ENCODE assay signal across 8 mouse cellular contexts in genomic region chr16:91009942-91010529, GRCm38 (mm10). TPM values are rescaled to one million over a fixed set of nuclear protein-coding genes. Genes with fewer than 3 reads are reported as not detected.
DNase-seq lines count a peak whose midpoint lies in the region; ATAC-seq lines count a peak whose summit lies in the region.

No protein-coding gene starts in this region.

- DNase-seq in left cerebral cortex, postnatal 14 days (ENCODE audit: low spot score in 2 of 2) = peak; percentile 26 to 43
- DNase-seq in left cerebral cortex, adult 18-20 months (ENCODE audit: low spot score in 2 of 2) = no peak
- DNase-seq in MN1 (ENCODE audit: low spot score) = peak; percentile 19
- no peak for DNase-seq in embryonic facial prominence, embryonic 10.5 days (ENCODE audit: low spot score)
- DNase-seq in thymus, postnatal 36 days = peak; percentile 23 to 25
- DNase-seq in gastrocnemius, adult 18-20 months (ENCODE audit: low spot score) = no peak

- peaks cover 15% of the 10 kb centered on the region for H3K4me1 ChIP-seq in embryonic facial prominence, embryonic 10.5 days
- H3K4me1 ChIP-seq in hindbrain, embryonic 16.5 days (ENCODE audit: control insufficient read depth, insufficient read depth, low read depth, low read length) = peaks cover 19% of the 10 kb centered on the region
- H3K4me1 ChIP-seq in midbrain, embryonic 12.5 days = peaks cover 19% of the 10 kb centered on the region

- H3K4me3 ChIP-seq in embryonic facial prominence, embryonic 10.5 days = peak overlapping the region; percentile 96
- H3K4me3 ChIP-seq in hindbrain, embryonic 16.5 days (ENCODE audit: low read length) = peak overlapping the region; percentile 97
- H3K4me3 ChIP-seq in midbrain, embryonic 12.5 days = peak overlapping the region; percentile 93

- H3K27me3 ChIP-seq in embryonic facial prominence, embryonic 10.5 days (replicated peaks; ENCODE audit: low read depth, poor library complexity, severe bottlenecking) = no peaks in the 10 kb centered on the region
- no peaks in the 10 kb centered on the region for H3K27me3 ChIP-seq in hindbrain, embryonic 16.5 days (replicated peaks; ENCODE audit: control insufficient read depth, insufficient read depth, low read length)
- no peaks in the 10 kb centered on the region for H3K27me3 ChIP-seq in midbrain, embryonic 12.5 days

- intact Hi-C loops in left cerebral cortex, postnatal 14 days (cut with DNase I) = no loop called here

- 1% methylated on average over 19 of the region's 19 CpGs for WGBS in embryonic facial prominence, embryonic 10.5 days
- WGBS in hindbrain, embryonic 16.5 days = under 1% methylated on average over 19 of the region's 19 CpGs
- WGBS in midbrain, embryonic 12.5 days = 1% methylated on average over 19 of the region's 19 CpGs

- no peak for ATAC-seq in hindbrain, embryonic 16.5 days
- no peak for ATAC-seq in midbrain, embryonic 12.5 days (ENCODE audit: low FRiP score, low read depth)

- H3K36me3 ChIP-seq in embryonic facial prominence, embryonic 10.5 days (replicated peaks) = peaks cover 19% of the 10 kb centered on the region
- peaks cover 6% of the 10 kb centered on the region for H3K36me3 ChIP-seq in hindbrain, embryonic 16.5 days (ENCODE audit: control insufficient read depth, insufficient read depth, low read length)
- H3K36me3 ChIP-seq in midbrain, embryonic 12.5 days = peaks cover 13% of the 10 kb centered on the region

- H3K9ac ChIP-seq in hindbrain, embryonic 16.5 days (ENCODE audit: low read depth, low read length) = peak overlapping the region; percentile 97
- H3K9ac ChIP-seq in midbrain, embryonic 12.5 days (replicated peaks) = peak overlapping the region; percentile 85

- H3K4me2 ChIP-seq in hindbrain, embryonic 16.5 days (ENCODE audit: low read length) = peak overlapping the region; percentile 77
- peak overlapping the region; percentile 70 for H3K4me2 ChIP-seq in midbrain, embryonic 12.5 days (replicated peaks)

- no peaks in the 10 kb centered on the region for H3K9me3 ChIP-seq in embryonic facial prominence, embryonic 10.5 days
- no peaks in the 10 kb centered on the region for H3K9me3 ChIP-seq in hindbrain, embryonic 16.5 days (ENCODE audit: control insufficient read depth, low read length)
- no peaks in the 10 kb centered on the region for H3K9me3 ChIP-seq in midbrain, embryonic 12.5 days

- peak overlapping the region; percentile 89 for H3K27ac ChIP-seq in embryonic facial prominence, embryonic 10.5 days (replicated peaks)
- peak overlapping the region; percentile 98 for H3K27ac ChIP-seq in hindbrain, embryonic 16.5 days (ENCODE audit: low read depth, low read length)
- H3K27ac ChIP-seq in midbrain, embryonic 12.5 days (replicated peaks) = peak overlapping the region; percentile 85

RNA-seq across cellular contexts. Expression of gene Synj1, which starts 1.1 kb away (rescaled TPM):
- total RNA-seq in left cerebral cortex, postnatal 14 days (2021) = 100 to 1,000 TPM; 270 to 273 TPM
- total RNA-seq in left cerebral cortex, adult 18-20 months (2021) = 100 to 1,000 TPM; 330 to 343 TPM
- polyA plus RNA-seq in embryonic facial prominence, embryonic 10.5 days (2016; fragmentation: Nextera tagmentation; extraction: Ambion mirVana) = 11.6 and 11.8 TPM in 2 replicates
- 48.6 and 50.3 TPM in 2 replicates for polyA plus RNA-seq in hindbrain, embryonic 16.5 days (2015; fragmentation: Nextera tagmentation; extraction: Ambion mirVana)
- 30.4 and 37.8 TPM in 2 replicates for polyA plus RNA-seq in midbrain, embryonic 12.5 days (2016; fragmentation: Nextera tagmentation; extraction: Ambion mirVana)
- 10 to 100 TPM in 1 of 2 experiments, 1 to 10 TPM in 1; 7.7 to 14.0 TPM for total RNA-seq in gastrocnemius, adult 18-20 months (2021)

RNA-seq across cellular contexts. Expression of gene Paxbp1, which starts 34.3 kb away (rescaled TPM):
- 10 to 100 TPM; 49.6 to 54.3 TPM for total RNA-seq in left cerebral cortex, postnatal 14 days (2021)
- 10 to 100 TPM; 56.1 to 59.4 TPM for total RNA-seq in left cerebral cortex, adult 18-20 months (2021)
- polyA plus RNA-seq in embryonic facial prominence, embryonic 10.5 days (2016; fragmentation: Nextera tagmentation; extraction: Ambion mirVana) = 66.9 and 79.2 TPM in 2 replicates
- polyA plus RNA-seq in hindbrain, embryonic 16.5 days (2015; fragmentation: Nextera tagmentation; extraction: Ambion mirVana) = 48.8 and 60.2 TPM in 2 replicates
- 114 and 118 TPM in 2 replicates for polyA plus RNA-seq in midbrain, embryonic 12.5 days (2016; fragmentation: Nextera tagmentation; extraction: Ambion mirVana)
- total RNA-seq in gastrocnemius, adult 18-20 months (2021) = 1 to 10 TPM; 8.1 to 9.0 TPM

Comparison
In these comparisons a context has a peak if more than half of its experiments do, and no peak if none do; other contexts are left out.
1. DNase-seq: peak in left cerebral cortex, postnatal 14 days (2 of 2), MN1 (single experiment) and thymus, postnatal 36 days (2 of 2); none in left cerebral cortex, adult 18-20 months (0 of 2), embryonic facial prominence, embryonic 10.5 days (single experiment) and gastrocnemius, adult 18-20 months (single experiment).
2. RNA of gene Synj1, which starts 1.1 kb away (total RNA-seq): 330 to 343 TPM in left cerebral cortex, adult 18-20 months and 270 to 273 TPM in left cerebral cortex, postnatal 14 days; 7.7 to 14.0 TPM in gastrocnemius, adult 18-20 months; every median in the first group is over 10 times any median in the second.
3. RNA of gene Paxbp1, which starts 34.3 kb away (total RNA-seq): 56.1 to 59.4 TPM in left cerebral cortex, adult 18-20 months and 49.6 to 54.3 TPM in left cerebral cortex, postnatal 14 days; 8.1 to 9.0 TPM in gastrocnemius, adult 18-20 months; every median in the first group is over 4 times any median in the second.
4. Peak in every context shown above with its lines, with median percentiles within 50 percentile points of each other: H3K27ac ChIP-seq and H3K4me3 ChIP-seq.